Mouse (Mus musculus): ENCODE data around the gene 4932411N23Rik.
"Not testable (repeated sequence)": the region's sequence is repeated elsewhere in the genome, so short reads cannot be mapped to it uniquely, and the experiment has no call there.

The 4932411N23Rik gene

DNA sequence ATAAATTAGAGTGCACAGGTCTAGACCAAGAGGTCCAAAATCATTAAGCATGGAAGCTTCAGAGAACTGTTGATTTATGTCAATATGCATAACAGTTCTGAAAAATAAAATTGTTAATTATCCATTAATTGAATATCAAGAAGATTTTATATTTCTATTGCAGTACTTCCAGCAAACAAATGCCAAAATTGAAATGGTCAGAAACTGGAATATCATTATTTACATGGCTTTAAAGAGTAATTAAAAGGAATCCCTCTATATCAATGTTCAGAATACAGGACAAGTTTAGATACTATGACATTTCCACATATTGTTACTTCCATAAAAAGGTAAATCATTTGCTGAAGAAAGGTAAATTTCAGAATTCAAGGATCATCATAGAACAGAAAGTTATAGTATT, at the start of gene 4932411N23Rik:
TSS of gene 4932411N23Rik (minus strand) at position 101 of the 400 bp plus-strand sequence.
- no peak for DNase-seq

DNA sequence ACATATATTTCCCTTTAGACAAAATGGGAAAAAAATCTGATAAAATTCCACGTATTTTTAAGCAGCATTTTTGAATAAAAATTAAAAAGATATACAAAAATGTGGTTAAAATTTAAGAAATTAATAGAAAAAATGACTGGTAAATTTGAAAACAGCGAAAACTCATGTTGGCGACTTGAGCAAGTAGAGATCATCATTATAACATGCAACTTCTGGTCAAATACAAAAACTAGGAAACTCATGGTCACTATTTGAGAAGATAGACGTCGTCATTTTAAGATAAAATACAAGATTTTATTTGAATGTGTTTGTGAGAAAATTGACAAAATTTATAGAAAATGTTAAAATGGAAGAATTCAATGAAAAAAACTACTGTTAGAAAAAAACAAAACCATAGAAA, 35.8 kb downstream of the 4932411N23Rik start:
- DNase-seq = no peak

DNA sequence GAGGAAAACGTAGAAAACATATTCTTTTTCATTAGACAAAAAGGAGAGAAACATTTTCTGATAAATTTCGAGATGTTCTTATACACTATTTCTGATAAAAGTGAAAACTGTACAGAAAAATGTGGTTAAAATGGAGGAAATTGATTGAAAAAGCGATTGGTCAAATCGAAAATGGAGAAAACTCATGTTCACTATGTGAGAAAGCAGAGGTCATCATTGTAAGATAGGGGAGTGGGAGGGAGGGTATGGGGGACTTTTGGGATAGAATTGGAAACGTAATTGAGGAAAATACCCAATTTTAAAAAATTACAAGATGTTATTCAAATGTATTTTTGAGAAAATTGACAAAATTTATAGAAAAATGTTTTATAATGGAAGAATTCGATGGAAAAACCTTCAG, 38.0 kb downstream of the 4932411N23Rik start:
- DNase-seq = peak; percentile 1

DNA sequence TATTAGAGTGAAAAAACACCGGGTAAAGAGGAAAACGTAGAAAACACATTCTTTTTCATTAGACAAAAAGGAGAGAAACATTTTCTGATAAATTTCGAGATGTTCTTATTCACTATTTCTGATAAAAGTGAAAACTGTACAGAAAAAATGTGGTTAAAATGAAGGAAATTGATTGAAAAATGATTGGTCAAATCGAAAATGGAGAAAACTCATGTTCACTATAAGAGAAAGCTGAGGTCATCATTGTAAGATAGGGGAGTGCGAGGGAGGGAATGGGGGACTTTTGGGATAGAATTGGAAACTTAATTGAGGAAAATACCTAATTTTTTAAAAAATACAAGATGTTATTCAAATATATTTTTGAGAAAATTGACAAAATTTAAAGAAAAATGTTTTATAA, 40.8 kb downstream of the 4932411N23Rik start:
- DNase-seq = peak; percentile 4

DNA sequence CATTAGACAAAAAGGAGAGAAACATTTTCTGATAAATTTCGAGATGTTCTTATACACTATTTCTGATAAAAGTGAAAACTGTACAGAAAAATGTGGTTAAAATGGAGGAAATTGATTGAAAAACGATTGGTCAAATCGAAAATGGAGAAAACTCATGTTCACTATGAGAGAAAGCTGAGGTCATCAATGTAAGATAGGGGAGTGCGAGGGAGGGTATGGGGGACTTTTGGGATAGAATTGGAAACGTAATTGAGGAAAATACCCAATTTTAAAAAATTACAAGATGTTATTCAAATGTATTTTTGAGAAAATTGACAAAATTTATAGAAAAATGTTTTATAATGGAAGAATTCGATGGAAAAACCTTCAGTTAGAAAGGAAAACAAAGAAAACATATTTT, 42.2 kb downstream of the 4932411N23Rik start:
- not testable (repeated sequence) for DNase-seq

All from embryo, embryonic 11 days (tissue).